Mouse (Mus musculus): ENCODE measurements at regions not wholly inside any gene's neighbourhood (a gene's known extent, or its start where the extent isn't known, plus 50 kb on each side); places are given as distances from the start of the nearest gene placed in this dataset.

DNA sequence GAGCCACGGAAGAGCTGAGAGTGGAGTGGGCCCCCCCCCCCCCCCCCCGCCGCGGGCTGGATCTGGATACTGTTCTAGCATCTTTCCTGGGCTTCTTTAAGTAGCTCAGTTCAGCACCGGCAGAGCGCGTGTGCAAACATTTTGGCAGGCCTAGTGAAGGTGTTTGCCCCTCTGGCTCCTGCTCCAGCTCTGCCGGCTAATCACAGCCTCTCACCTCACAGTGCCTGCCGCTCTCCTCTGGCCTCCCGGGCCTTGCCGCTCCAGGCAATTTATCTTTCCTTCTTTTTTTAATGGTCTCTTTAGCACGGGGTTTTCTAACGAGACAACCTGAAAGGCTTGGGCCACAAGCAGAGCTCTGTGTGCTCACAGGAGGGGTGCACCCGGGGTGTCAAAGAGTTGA lies 115.7 kb downstream of the Cryba4 start:
- TF ChIP-seq CTCF (conservative IDR thresholded peaks at IDR 0.05 in 1 of 2, IDR thresholded peaks at IDR 0.05 in 1 of 2; ENCODE audit: low read depth in 2 of 2, low read length in 2 of 2) = no peak
- no peak for TF ChIP-seq POLR2A (IDR thresholded peaks at IDR 0.05; ENCODE audit: low read depth, low read length)
- TF ChIP-seq EP300 (IDR thresholded peaks at IDR 0.05; ENCODE audit: low read length) = no peak
- no peak for TF ChIP-seq ZMIZ1 (IDR thresholded peaks at IDR 0.05; ENCODE audit: low read depth, low read length)
- TF ChIP-seq ZNF384 (IDR thresholded peaks at IDR 0.05; ENCODE audit: low read depth, low read length) = no peak
- TF ChIP-seq SMC3 (IDR thresholded peaks at IDR 0.05; ENCODE audit: low read depth, low read length) = no peak
- TF ChIP-seq CHD1 (IDR thresholded peaks at IDR 0.05; ENCODE audit: low read depth, low read length) = no peak
- TF ChIP-seq JUND (conservative IDR thresholded peaks at IDR 0.05; ENCODE audit: low read depth, low read length) = no peak
- no peak for TF ChIP-seq ETS1 (conservative IDR thresholded peaks at IDR 0.05; ENCODE audit: low read depth, low read length)
- no peak for TF ChIP-seq TBP (conservative IDR thresholded peaks at IDR 0.05; ENCODE audit: low read depth, low read length)

Data from CH12.LX (cell line).